Mouse (Mus musculus) B cell, adult (primary cell): ENCODE measurements around the gene Olfr1392. TPM values are rescaled to one million over a fixed set of nuclear protein-coding genes. Genes with fewer than 3 reads are reported as not detected.

ENCODE experiments used
- total RNA-seq: library from RNA; stranded (reverse); gene quantifications from 4 replicates; pipeline ENCODE4 v1.2.4, GENCODE M21; 2023; ENCODE audit not compliant: inconsistent age

Gene Olfr1392
- total RNA-seq: 0.30 to 0.51 TPM in 2 of 4 replicates, not detected in the others

DNA sequence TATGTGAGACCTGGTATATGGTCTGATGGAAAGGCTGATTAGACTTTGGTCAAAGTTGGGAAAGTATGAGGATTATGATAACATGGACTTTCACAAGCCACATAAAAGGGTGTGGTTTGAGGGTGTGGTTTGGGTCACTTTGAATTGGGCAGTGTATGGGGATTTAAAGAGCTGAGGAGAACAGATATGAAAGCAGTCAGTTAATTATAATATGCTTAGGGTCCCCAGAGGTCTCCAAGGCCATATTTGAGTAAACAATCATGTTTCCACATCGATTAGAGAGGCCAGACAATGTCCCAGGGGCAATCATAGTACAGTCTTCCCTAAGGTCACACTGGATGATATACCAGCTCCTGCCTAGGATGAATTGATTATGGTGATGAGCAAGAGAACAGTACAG, at the start of gene Olfr1392:
TSS of gene Olfr1392 (plus strand) at position 301 of the 400 bp plus-strand sequence.

DNA sequence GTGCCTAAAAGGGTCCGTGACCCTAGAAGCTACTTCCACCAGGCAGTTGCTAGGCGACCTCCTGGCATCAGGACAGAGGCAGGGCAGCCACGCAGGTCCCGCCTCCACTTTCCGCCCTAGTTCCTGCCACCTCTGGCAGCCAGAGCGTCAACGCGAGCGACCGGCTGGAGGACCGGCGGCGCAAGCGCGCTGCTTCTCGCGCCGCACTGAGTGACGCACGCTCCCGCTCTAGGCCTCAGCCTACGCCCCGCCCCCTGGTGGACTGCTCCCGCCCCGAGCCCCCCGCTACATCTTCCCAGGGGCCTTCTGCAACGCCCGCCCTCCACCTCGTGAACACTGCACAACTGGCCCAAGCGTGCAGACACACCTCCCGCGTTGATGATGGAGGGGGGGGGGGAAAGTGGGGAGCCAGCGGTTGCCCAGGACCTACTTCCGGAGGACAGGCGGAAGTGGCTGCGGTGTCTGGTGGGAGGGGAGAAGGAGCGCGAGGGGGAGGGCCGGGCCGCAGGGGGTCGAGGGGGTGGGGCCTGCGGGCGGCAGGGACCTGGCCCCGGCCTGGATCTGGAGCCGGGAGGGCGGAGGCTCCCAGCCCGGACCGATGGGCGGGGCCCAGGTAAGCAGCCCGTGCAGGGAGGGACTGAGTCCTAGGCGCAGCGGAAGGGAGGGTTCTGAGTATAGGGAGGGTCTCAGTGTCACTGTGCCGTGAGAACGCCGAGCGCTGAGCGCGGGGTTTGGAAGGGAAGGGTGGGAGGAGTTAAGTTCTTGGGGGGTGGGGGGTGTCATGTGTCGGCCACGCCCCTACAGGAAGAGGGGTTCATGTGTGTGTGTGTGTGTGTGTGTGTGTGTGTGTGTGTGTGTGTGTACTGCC, 41.1 kb upstream of the Olfr1392 start, which contains the start of gene Mgat1:
TSS of gene Mgat1 (plus strand) at position 465 of the 868 bp plus-strand sequence.

DNA sequence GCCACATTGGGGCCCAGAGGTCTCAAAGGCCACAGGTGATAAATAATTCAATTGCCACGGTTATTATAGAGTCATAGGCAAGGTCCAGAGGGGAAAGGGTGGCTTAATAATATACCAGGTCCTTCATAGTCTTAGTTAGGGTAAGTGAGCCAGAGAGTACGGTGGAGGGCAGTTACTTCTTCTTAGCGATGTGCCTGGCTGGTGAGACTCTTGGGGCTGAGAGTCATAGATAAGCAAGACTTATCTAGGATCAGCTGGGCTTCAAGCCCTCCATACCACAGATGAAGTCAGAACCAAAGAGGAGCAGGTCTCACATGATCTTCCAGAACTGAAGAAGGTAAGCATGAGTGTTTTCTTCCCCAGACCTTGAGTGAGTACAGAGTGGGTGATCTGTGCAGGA, 6.9 kb upstream of the Olfr1392 start, which contains the start of gene Olfr1393:
TSS of gene Olfr1393 (plus strand) at position 83 of the 400 bp plus-strand sequence.

GRCm38 (mm10) chr11:49304441-49304840, 19.4 kb downstream of the Olfr1392 start, which contains the start of gene Olfr10:
Gene Olfr10 (plus strand): TSS chr11:49304741.

GRCm38 (mm10) chr11:49322442-49322841, 37.4 kb downstream of the Olfr1392 start, which contains the start of gene Olfr1391:
Gene Olfr1391 (plus strand): TSS chr11:49322742.

GRCm38 (mm10) chr11:49334888-49335287, 49.8 kb downstream of the Olfr1392 start, which contains the start of gene Olfr1390:
Gene Olfr1390 (plus strand): TSS chr11:49335188.

Other genes starting within 250 kb of the Olfr1392 start
- 102 to 129 TPM (median 125 TPM) in 4 replicates for gene 9930111J21Rik2, start 234.0 kb upstream of the Olfr1392 start, total RNA-seq
- 2.7 to 6.9 TPM (median 4.7 TPM) in 4 replicates for gene Tgtp2, start 221.1 kb upstream of the Olfr1392 start, total RNA-seq
- gene Ifi47, start 208.7 kb upstream of the Olfr1392 start, total RNA-seq: 34.5 to 48.6 TPM (median 39.6 TPM) in 4 replicates
- not detected in 4 replicates for gene Olfr1396, start 170.4 kb upstream of the Olfr1392 start, total RNA-seq
- gene Olfr1395, start 143.0 kb upstream of the Olfr1392 start, total RNA-seq: not detected in 4 replicates
- gene Olfr1394, start 130.9 kb upstream of the Olfr1392 start, total RNA-seq: not detected in 4 replicates
- gene Btnl9, start 98.1 kb upstream of the Olfr1392 start, total RNA-seq: not detected in 4 replicates
- 121 to 156 TPM (median 142 TPM) in 4 replicates for gene Zfp62, start 82.0 kb upstream of the Olfr1392 start, total RNA-seq
- gene Mgat1, start 41.1 kb upstream of the Olfr1392 start, total RNA-seq: 158 to 182 TPM (median 172 TPM) in 4 replicates
- gene Olfr1393, start 7.0 kb upstream of the Olfr1392 start, total RNA-seq: 0.61 to 1.9 TPM (median 1.0 TPM) in 4 replicates
- not detected in 4 replicates for gene Olfr10, start 19.5 kb downstream of the Olfr1392 start, total RNA-seq
- not detected in 4 replicates for gene Olfr1391, start 37.5 kb downstream of the Olfr1392 start, total RNA-seq
- gene Olfr1390, start 49.9 kb downstream of the Olfr1392 start, total RNA-seq: not detected in 4 replicates
- gene Olfr1389, start 137.8 kb downstream of the Olfr1392 start, total RNA-seq: not detected in 4 replicates
- 0.33 to 0.78 TPM (median 0.70 TPM) in 4 replicates for gene Olfr1388, start 151.3 kb downstream of the Olfr1392 start, total RNA-seq
- gene Olfr1387, start 170.1 kb downstream of the Olfr1392 start, total RNA-seq: not detected in 4 replicates
- gene Olfr1386, start 179.8 kb downstream of the Olfr1392 start, total RNA-seq: not detected in 4 replicates
- gene Olfr1385, start 203.8 kb downstream of the Olfr1392 start, total RNA-seq: 0.27 TPM in 1 of 4 replicates, not detected in the others
- gene Olfr1384, start 221.4 kb downstream of the Olfr1392 start, total RNA-seq: not detected in 4 replicates
- not detected in 4 replicates for gene Olfr1383, start 234.4 kb downstream of the Olfr1392 start, total RNA-seq
- gene Olfr1382, start 243.0 kb downstream of the Olfr1392 start, total RNA-seq: not detected in 4 replicates